Mouse (Mus musculus) CH12.LX (cell line): ENCODE measurements around the gene Shroom4. TPM values are rescaled to one million over a fixed set of nuclear protein-coding genes. Genes with fewer than 3 reads are reported as not detected.
A peak's percentile ranks its signal among the peaks of the same experiment; 100 is the strongest.

Experiments
- DNase-seq: peaks from one replicate; pipeline ENCODE4 v3.0.0-alpha.2; 2013; ENCODE audit errors: extremely low read depth
- H3K27ac ChIP-seq: 2 replicates; pipeline ENCODE4 v1.5.1; 2012; ENCODE audit warnings: low read depth, mild to moderate bottlenecking, control low read depth, moderate library complexity; ENCODE audit not compliant: insufficient read depth
- H3K27me3 ChIP-seq: replicated peaks from 2 replicates; pipeline ENCODE3; 2012; ENCODE audit warnings: inconsistent platforms
- H3K36me3 ChIP-seq, 2 experiments: replicated peaks in 1 of 2; 2 replicates each; pipeline versions ENCODE3 to v1.6.1; 2012; ENCODE audit warnings: inconsistent platforms in 1 of 2, low read length in 1 of 2, mild to moderate bottlenecking in 1 of 2, mixed read lengths in 1 of 2, moderate library complexity in 1 of 2; ENCODE audit not compliant: control insufficient read depth in 1 of 2, insufficient read depth in 1 of 2
- H3K4me1 ChIP-seq, 2 experiments: 2 replicates each; pipeline ENCODE4 v1.6.1; 2012; ENCODE audit warnings: inconsistent platforms in 1 of 2, moderate library complexity in 1 of 2; ENCODE audit not compliant: insufficient read depth in 2 of 2, control insufficient read depth in 1 of 2
- H3K4me2 ChIP-seq: 2 replicates; pipeline ENCODE4 v1.6.1; 2012; ENCODE audit warnings: low read depth, mild to moderate bottlenecking, control low read depth; ENCODE audit not compliant: poor library complexity, insufficient read depth, severe bottlenecking
- H3K4me3 ChIP-seq, 3 experiments: fragments of 150-350 bp in 1 of 3; sonication (generic) in 1 of 3; replicated peaks in 1 of 3; 2 replicates each; pipeline versions ENCODE3 to v1.5.1; 2011 to 2012; ENCODE audit warnings: low read depth in 2 of 3, low read length in 2 of 3, mild to moderate bottlenecking in 2 of 3, moderate library complexity in 2 of 3, control low read depth in 1 of 3, improper control_type of control experiment in 1 of 3, inconsistent platforms in 1 of 3, mixed read lengths in 1 of 3; ENCODE audit not compliant: poor library complexity in 1 of 3
- H3K79me2 ChIP-seq: replicated peaks from 2 replicates; pipeline ENCODE4 v1.6.1; 2012; ENCODE audit warnings: mild to moderate bottlenecking, moderate library complexity; ENCODE audit not compliant: control insufficient read depth, poor library complexity, insufficient read depth, severe bottlenecking; ENCODE audit errors: extremely low read depth
- H3K9ac ChIP-seq: 2 replicates; pipeline ENCODE4 v1.6.1; 2012; ENCODE audit warnings: low read depth, mild to moderate bottlenecking, control low read depth, moderate library complexity; ENCODE audit not compliant: insufficient read depth
- H3K9me3 ChIP-seq: replicated peaks from 2 replicates; pipeline ENCODE3; 2012; ENCODE audit warnings: low read length, inconsistent platforms, mixed read lengths
- BHLHE40 ChIP-seq: IDR thresholded peaks from 2 replicates; pipeline ENCODE4 v1.6.1; 2011; ENCODE audit warnings: mild to moderate bottlenecking, low read depth, low read length, improper control_type of control experiment
- CHD2 ChIP-seq: IDR thresholded peaks from 2 replicates; pipeline ENCODE4 v1.6.1; 2011; ENCODE audit warnings: low read length, improper control_type of control experiment
- CTCF ChIP-seq, 2 experiments: IDR thresholded peaks in 1 of 2; conservative IDR thresholded peaks in 1 of 2; 2 replicates each; pipeline ENCODE4 v1.5.1; 2011 to 2012; ENCODE audit warnings: low read depth in 2 of 2, low read length in 2 of 2, improper control_type of control experiment in 1 of 2, inconsistent platforms in 1 of 2, mild to moderate bottlenecking in 1 of 2, moderate library complexity in 1 of 2
- EP300 ChIP-seq: IDR thresholded peaks from 2 replicates; pipeline ENCODE4 v1.6.1; 2011; ENCODE audit warnings: low read length, improper control_type of control experiment
- GABPA ChIP-seq: IDR thresholded peaks from 2 replicates; pipeline ENCODE4 v1.6.1; 2012; ENCODE audit warnings: low read depth, low read length, improper control_type of control experiment, inconsistent platforms; ENCODE audit not compliant: insufficient replicate concordance
- IRF4 ChIP-seq: IDR thresholded peaks from 2 replicates; pipeline ENCODE4 v1.6.1; 2014; ENCODE audit warnings: low read depth, mild to moderate bottlenecking, inconsistent platforms, low read length, improper control_type of control experiment
- JUN ChIP-seq: IDR thresholded peaks from 2 replicates; pipeline ENCODE4 v1.6.1; 2011; ENCODE audit warnings: low read depth, mild to moderate bottlenecking, low read length, improper control_type of control experiment, moderate library complexity; ENCODE audit not compliant: insufficient read depth
- MXI1 ChIP-seq: IDR thresholded peaks from 2 replicates; pipeline ENCODE4 v1.6.1; 2011; ENCODE audit warnings: mild to moderate bottlenecking, low read depth, low read length, improper control_type of control experiment
- MYC ChIP-seq: IDR thresholded peaks from 2 replicates; pipeline ENCODE4 v1.6.1; 2011; ENCODE audit warnings: low read depth, mild to moderate bottlenecking, improper control_type of control experiment, low read length
- POLR2AphosphoS2 ChIP-seq: IDR thresholded peaks from 2 replicates; pipeline ENCODE4 v1.6.1; 2011; ENCODE audit warnings: low read depth, low read length, improper control_type of control experiment
- RAD21 ChIP-seq: IDR thresholded peaks from 2 replicates; pipeline ENCODE4 v1.6.1; 2011; ENCODE audit warnings: low read depth, mild to moderate bottlenecking, low read length, improper control_type of control experiment, moderate library complexity
- RCOR1 ChIP-seq: conservative IDR thresholded peaks from 2 replicates; pipeline ENCODE4 v1.6.1; 2012; ENCODE audit warnings: low read depth, mild to moderate bottlenecking, inconsistent platforms, low read length, improper control_type of control experiment
- SIN3A ChIP-seq: IDR thresholded peaks from 2 replicates; pipeline ENCODE4 v1.6.1; 2012; ENCODE audit warnings: low read length, improper control_type of control experiment, inconsistent platforms
- SMC3 ChIP-seq: IDR thresholded peaks from 2 replicates; pipeline ENCODE4 v1.6.1; 2011; ENCODE audit warnings: low read depth, low read length, improper control_type of control experiment
- UBTF ChIP-seq: IDR thresholded peaks from 2 replicates; pipeline ENCODE4 v1.6.1; 2012; ENCODE audit warnings: low read depth, mild to moderate bottlenecking, inconsistent platforms, low read length, improper control_type of control experiment, moderate library complexity
- ZC3H11A ChIP-seq: IDR thresholded peaks from 2 replicates; pipeline ENCODE4 v1.6.1; 2012; ENCODE audit warnings: low read depth, mild to moderate bottlenecking, inconsistent platforms, low read length, improper control_type of control experiment
- ZNF384 ChIP-seq: IDR thresholded peaks from 2 replicates; pipeline ENCODE4 v1.6.1; 2012; ENCODE audit warnings: low read depth, low read length, improper control_type of control experiment, inconsistent platforms
- dilution Hi-C: fragments of 300-500 bp; cut with MboI; formaldehyde crosslinking; loops from 2 replicates; pipeline ENCODE4 v1.14.3; 2020; ENCODE audit warnings: low sequenced_read_pairs; ENCODE audit not compliant: extremely low pct_unique_long_range_greater_than_20kb, extremely low pct_ligation_motif_present
- in situ Hi-C: fragments of 300-500 bp; cut with MboI; formaldehyde crosslinking; loops from 3 replicates; pipeline ENCODE4 v1.14.3; 2019; ENCODE audit warnings: low sequenced_read_pairs, low pct_ligation_motif_present, low pct_unique_long_range_greater_than_20kb, mixed read lengths
- polyA plus RNA-seq: library from polyadenylated mRNA; unstranded; fragments of >175 nt; gene quantifications from 2 replicates; pipeline ENCODE4 v1.2.1, GENCODE M21; 2012; ENCODE audit warnings: low read depth; ENCODE audit not compliant: insufficient read length
- total RNA-seq, 2 experiments: library from RNA; depleted of rRNA; stranded (reverse); fragments of 300-350 nt in 1 of 2; fragments of >200 nt in 1 of 2; gene quantifications; 2 replicates each; pipeline ENCODE4 v1.2.3; 2012 to 2014

The Shroom4 gene
- total and polyA plus RNA-seq, 3 experiments, result 0.04 to 0.68 (median 0.05) TPM

GRCm38 (mm10) chrX:6654024-6654423, 254.4 kb downstream of the Shroom4 start:
- Histone ChIP-seq H3K36me3 (no peaks in the 10 kb centered on the region), H3K9me3 (no peaks in the 10 kb centered on the region), H3K4me2 (no peak overlapping the region), H3K27me3 (no peaks in the 10 kb centered on the region), H3K4me1 (peaks cover 2 to 6% of the 10 kb centered on the region in 2 experiments; a peak in 2 of 4 replicates), H3K27ac (no peak overlapping the region), H3K4me3 (no peak overlapping the region), H3K9ac (no peak overlapping the region), H3K79me2 (no peaks in the 10 kb centered on the region)
- in situ Hi-C loops, result no loop called here
- dilution Hi-C loops, result no loop called here
- DNase-seq, result peak; percentile 38
- TF ChIP-seq ZNF384 (no peak), UBTF (no peak), SIN3A (no peak), RAD21 (peak; percentile 81), ZC3H11A (peak; percentile 60), JUN (no peak), CTCF (conservative IDR thresholded peaks at IDR 0.05 in 1 of 2, IDR thresholded peaks at IDR 0.05 in 1 of 2; ENCODE audit: low read depth in 2 of 2, low read length in 2 of 2) (peak in 1 of 2 experiments; percentile 72; a peak in 2 of 4 replicates), MXI1 (no peak), SMC3 (peak; percentile 79), POLR2AphosphoS2 (no peak)

GRCm38 (mm10) chrX:6658820-6659324, 259.2 kb downstream of the Shroom4 start:
- peaks cover 2 to 6% of the 10 kb centered on the region in 2 experiments; a peak in 2 of 4 replicates for H3K4me1 ChIP-seq
- TF ChIP-seq SIN3A (no peak), ZNF384 (peak; percentile 91), IRF4 (peak; percentile 73; the same call in 1 of the 2 replicates), SMC3 (no peak), POLR2AphosphoS2 (no peak), RCOR1 (0 out of 2 replicates have a peak, but pooled peaks have one; percentile 32), MYC (no peak), JUN (peak; percentile 52), BHLHE40 (no peak), EP300 (peak; percentile 87), CHD2 (no peak), GABPA (no peak)
- H3K9me3 ChIP-seq, result no peaks in the 10 kb centered on the region
- DNase-seq, result peak; percentile 17
- in situ Hi-C loops, result no loop called here
- no peak overlapping the region for H3K27ac ChIP-seq
- H3K79me2 ChIP-seq, result no peaks in the 10 kb centered on the region
- no peak overlapping the region for H3K9ac ChIP-seq
- H3K27me3 ChIP-seq, result no peaks in the 10 kb centered on the region
- dilution Hi-C loops, result no loop called here
- H3K36me3 ChIP-seq, result no peaks in the 10 kb centered on the region
- no peak overlapping the region for H3K4me2 ChIP-seq
- no peak overlapping the region for H3K4me3 ChIP-seq

Other genes starting within 250 kb of the Shroom4 start
- not detected in 2 replicates for gene Nudt10, start 226.8 kb upstream of the Shroom4 start, total RNA-seq (2012; rRNA removed)
- not detected in 2 replicates for gene Nudt10, start 226.8 kb upstream of the Shroom4 start, total RNA-seq (2014; rRNA removed)
- not detected in 2 replicates for gene Nudt10, start 226.8 kb upstream of the Shroom4 start, polyA plus RNA-seq
- gene Bmp15, start 79.1 kb upstream of the Shroom4 start, total RNA-seq (2012; rRNA removed), result not detected in 2 replicates
- gene Bmp15, start 79.1 kb upstream of the Shroom4 start, total RNA-seq (2014; rRNA removed), result not detected in 2 replicates
- not detected in 2 replicates for gene Bmp15, start 79.1 kb upstream of the Shroom4 start, polyA plus RNA-seq